Mouse (Mus musculus) left cerebral cortex, postnatal 10 days (tissue): ENCODE results near the gene Cycs. TPM values are rescaled to one million over a fixed set of nuclear protein-coding genes. Genes with fewer than 3 reads are reported as not detected.
"Not testable (repeated sequence)": the region's sequence is repeated elsewhere in the genome, so short reads cannot be mapped to it uniquely, and the experiment has no call there.

Experiments used
- DNase-seq, 2 experiments: peaks; one replicate each; pipeline ENCODE4 v3.0.0; 2021 to 2022; ENCODE audit warnings: low spot score in 2 of 2, mixed read lengths in 1 of 2; ENCODE audit errors: extremely low spot score in 1 of 2
- intact Hi-C: fragments of 180-260 bp; cut with DNase I; formaldehyde crosslinking; loops from one replicate; pipeline ENCODE4 v1.15.1; 2025
- total RNA-seq, 2 experiments: library from RNA; stranded (reverse); gene quantifications; 2 replicates each; pipeline ENCODE4 v1.2.3; 2021

Gene Cycs
- 10 to 100 TPM; 47.9 to 50.5 TPM for total RNA-seq

DNA sequence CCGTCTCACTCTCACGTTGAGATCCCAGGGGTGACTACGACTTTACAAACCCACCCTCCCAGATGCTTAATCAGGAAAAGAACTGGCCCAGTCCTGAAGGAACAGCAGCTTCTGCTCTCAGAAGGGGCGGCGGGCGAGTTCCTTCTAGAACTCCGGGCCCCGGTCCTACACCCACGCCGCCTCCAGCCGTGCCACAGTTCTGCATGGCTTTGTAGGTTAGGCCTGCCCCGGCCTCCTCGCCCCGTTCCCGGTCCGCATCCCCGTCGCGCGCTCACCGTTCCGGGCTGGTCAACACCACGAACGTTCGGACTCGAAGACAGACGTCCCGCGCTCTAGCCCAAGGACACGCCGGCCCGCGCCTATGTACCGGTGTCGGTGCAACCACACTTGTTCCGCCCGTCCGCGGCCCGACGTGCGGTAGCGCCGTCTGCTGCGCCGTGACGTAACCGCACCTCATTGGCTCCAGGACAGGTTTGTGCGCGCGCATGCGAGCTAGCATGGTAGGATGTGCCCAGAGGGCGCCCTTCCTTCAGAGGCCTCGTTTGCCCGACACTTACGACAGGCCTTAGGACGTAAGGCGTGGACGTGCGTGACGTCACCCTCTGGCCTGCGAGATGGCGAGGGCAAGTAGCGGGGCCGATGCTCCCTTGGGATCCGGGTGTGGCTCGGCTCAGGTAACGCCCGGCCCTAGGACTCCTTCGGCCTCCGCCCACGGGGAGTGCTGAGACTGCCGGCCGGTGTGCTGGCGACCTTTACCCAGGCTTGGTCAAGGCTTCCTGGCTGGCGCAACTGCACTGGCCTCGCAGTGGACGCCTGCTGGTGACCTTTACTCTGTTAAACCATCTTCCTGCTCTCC lies at the start of gene Cycs:
Gene Cycs, minus strand, starts transcription at position 398 of the 856 bp plus-strand sequence.
- intact Hi-C loops, result no loop called here
- peak; percentile 99 for DNase-seq

DNA sequence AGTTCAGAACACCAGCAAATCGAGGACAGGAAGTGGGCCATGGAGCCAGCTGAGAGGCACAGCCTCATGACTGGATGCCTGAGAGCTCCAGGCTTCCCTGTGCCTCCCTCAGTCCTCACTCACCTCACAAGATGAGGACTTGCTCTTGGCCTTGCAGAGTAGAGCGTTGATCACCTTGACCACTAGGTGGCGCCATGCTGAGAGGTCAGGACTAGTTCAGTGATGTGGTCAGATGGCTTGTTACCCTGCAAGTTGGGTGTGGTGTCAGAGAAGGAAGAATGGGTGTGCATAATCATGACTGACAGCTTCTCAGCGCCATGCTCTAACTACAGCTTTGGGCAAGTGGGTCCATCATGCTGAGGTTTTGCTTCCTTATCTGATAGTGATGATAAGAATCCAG lies 35.3 kb upstream of the Cycs start:
- intact Hi-C loops, result no loop called here
- DNase-seq, result no peak

DNA sequence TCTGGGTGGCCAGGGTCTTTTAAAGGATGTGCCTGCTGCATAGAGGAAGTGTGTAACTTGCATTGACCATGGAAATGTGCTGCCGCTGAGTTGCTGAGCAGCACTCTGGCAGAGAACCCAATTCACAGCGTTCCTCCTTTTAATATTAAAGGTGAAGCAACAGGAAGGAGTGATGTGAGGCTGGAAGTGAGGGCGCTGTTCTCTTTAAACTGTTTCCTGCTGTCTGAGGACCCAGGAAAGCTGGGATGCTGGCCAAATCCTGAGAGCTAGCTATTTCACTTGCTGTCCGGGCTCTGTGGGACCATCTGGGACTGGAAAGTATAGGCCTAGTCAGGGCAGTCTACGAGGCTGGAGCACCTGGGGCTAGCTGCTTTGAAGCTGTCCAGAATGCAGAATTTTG lies 32.2 kb upstream of the Cycs start:
- intact Hi-C loops, result no loop called here
- peak; percentile 19 to 69 for DNase-seq

DNA sequence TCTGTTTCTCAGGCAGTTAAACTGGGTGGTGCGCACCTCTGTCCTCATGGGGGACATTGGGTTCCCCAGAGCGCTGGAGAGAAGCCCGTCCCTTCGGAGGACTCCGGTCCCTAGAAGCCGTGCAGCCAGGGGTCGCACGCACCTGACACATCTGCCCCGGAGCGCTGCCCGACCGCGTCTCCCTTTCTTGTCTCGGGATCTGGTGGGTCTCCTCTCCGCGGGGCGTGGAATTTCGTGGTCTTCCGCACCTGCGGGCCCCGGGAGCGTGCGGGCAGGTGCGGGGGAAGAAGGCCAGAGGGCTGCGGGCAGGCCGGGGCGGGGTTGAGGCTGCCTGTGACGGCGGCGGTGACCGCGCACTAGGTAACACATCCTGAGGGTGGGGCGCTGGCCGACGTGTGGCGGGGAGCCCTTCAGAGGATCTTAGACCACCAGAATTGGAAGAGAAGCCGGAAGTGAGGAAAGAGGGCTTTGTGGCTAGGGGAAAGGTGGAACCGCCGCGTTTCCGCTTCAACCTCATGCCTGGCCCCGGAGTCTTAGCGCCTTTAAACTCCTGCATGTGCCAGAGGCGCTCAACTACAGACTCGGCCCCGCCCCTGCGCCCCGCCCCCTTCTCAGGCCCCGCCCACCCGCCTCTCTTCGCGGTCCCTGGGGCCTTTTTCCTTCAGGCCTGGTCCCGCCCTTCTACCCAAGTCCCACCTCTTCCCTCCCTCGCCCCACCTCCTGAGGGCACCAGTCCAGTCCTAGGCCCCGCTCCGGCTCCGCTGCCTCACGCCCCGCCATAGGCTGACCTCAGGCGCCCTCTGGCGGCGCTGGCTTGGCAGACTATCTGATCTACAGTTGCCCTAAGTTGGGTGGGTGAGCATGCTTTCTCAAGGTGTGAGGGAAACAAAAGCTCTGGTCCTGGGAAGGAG lies 30.2 kb upstream of the Cycs start, which contains the start of gene 4921507P07Rik:
Gene 4921507P07Rik, minus strand, starts transcription at position 332 of the 911 bp plus-strand sequence.
- peak; percentile 81 to 95 for DNase-seq
- intact Hi-C loops, result no loop called here

DNA sequence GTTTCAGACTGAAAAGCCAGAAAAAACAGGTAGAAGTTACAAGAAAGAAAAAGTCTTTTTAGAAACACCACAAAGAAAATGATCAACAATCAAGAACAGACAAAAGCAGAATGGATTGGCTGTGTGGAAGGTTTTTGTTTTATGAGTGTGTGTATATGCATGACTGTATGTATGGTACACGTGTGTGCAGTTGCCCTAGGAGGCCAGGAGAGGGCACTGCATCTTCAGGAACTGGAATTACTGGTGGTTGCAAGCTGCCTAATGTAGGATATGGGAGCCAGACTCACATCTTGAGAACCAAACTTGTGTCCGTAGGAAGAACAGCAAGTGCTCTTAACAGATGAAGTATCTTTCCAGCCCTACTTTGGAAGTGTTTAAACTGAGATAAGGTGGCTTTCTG lies 28.0 kb upstream of the Cycs start:
- intact Hi-C loops, result no loop called here
- no peak for DNase-seq

DNA sequence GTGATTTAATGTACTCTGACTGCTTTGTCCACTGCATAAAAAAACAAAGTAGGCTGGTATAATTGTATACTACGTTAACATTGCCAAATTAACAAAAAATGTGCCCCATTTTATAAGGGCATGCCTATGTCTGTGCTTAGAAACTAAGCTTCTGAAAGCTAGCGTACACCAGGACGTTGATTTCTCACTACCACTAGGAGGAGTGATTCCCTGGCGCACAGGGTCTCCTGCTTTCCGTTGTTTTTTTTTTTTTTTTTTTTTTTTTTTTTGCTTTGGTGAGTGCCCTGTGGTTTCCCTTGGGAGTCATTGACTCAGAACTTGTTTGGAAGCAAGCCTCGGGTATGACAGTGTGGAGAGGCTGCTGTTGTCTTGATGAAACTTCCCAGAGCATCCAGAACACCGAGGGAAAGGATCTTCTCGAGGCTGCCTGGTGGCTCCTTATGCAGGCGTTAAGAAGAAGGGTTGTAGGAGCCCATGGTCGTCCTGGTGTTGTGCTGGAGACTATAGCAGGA lies 27.1 kb upstream of the Cycs start:
- no peak for DNase-seq
- intact Hi-C loops, result no loop called here

GRCm38 (mm10) chr6:50590234-50590633 lies 23.9 kb upstream of the Cycs start:
- intact Hi-C loops, result no loop called here
- DNase-seq, result no peak

- intact Hi-C loops, result no loop called here
- DNase-seq, result peak in 1 of 2 experiments; percentile 54
These were observed 21.9 kb upstream of the Cycs start for GRCm38 (mm10) chr6:50588251-50588650.

DNA sequence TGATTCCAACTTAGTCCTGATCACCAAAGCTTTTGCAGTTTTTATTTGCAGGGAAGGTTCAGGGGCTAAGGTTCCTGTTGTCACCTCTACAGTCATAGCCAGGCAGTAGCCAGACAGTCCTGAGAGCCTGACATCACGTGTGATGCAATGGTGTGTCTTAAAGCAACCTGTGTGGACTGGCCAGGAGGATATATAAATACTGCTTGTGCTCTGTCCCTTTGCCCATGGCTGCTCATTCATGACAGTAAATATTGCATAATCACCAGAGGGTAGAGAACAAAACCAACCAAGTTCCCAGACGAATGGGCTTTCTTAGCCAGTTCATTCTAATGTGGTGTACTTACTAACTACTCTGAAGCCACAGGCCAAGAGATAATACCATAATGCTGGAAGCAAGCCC lies 21.1 kb upstream of the Cycs start:
- intact Hi-C loops, result no loop called here
- no peak for DNase-seq

DNA sequence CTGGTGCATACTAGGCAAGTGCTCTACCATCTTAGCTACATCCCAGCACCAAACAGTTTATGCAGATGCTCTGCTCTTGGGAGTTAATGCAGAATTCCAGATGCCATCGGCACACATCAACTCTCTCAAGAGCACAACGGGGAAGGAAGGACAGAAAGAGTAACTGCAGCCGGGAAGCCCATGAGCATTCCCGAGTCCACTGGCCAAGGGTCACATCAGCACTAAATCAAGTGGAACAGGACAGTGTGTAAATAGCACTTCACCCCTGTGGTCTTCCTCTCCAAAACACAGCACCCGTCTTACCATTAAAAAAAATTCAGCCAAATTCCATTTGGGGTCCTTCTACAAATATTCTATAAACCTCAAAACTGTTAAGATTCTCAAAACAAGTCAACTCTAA lies 20.0 kb upstream of the Cycs start:
- intact Hi-C loops, result no loop called here

GRCm38 (mm10) chr6:50585733-50586132 lies 19.4 kb upstream of the Cycs start:
- intact Hi-C loops, result no loop called here
- DNase-seq, result no peak

More for the DNA sequence above, 20.0 kb upstream of the Cycs start:
- DNase-seq, result no peak

DNA sequence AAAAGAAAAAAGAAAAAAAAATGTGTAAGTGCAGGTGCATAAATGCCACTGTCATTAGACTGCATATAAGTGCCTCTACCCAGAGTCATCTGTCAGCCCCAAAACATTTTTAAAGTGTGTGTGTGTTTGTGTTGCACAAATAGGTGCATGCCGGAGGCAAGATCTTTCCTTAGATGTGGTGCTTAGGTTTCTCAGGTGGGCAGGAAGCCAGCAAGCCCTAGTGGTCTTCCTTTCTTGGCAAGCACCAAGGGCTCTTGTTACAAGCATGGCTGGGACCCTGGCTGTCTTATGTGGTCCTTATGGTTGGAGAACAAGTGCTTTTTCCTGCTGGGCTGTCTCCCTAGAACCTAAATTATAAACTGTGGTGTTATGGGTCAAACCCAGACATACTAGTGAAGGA lies 5.3 kb upstream of the Cycs start:
- intact Hi-C loops, result no loop called here
- DNase-seq, result no peak

- intact Hi-C loops, result no loop called here
- no peak for DNase-seq
These were observed 588 bp upstream of the Cycs start for GRCm38 (mm10) chr6:50566997-50567255.

DNA sequence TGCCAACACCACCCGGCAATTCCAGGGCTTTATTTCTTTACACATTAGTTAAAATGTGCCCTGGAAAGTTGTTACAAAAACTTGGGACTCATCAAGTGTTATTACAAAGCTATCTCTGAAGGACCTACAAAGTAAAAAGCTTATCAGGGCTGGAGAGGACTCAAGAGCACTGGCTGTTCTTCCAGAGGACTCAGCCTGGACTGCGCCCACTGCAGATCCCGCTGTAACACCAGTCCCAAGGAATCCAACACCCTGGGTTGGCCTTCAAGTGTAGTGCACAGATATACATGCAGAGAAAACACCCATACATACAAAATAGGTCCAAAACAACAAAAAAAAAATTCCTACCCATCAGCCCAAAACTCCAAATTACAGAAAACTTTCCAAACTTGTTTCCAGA lies 2.7 kb downstream of the Cycs start:
- intact Hi-C loops, result no loop called here
- no peak for DNase-seq

GRCm38 (mm10) chr6:50562421-50562820 lies 3.9 kb downstream of the Cycs start:
- DNase-seq, result no peak
- intact Hi-C loops, result no loop called here

GRCm38 (mm10) chr6:50560776-50561175 lies 5.6 kb downstream of the Cycs start:
- intact Hi-C loops, result no loop called here
- no peak for DNase-seq

DNA sequence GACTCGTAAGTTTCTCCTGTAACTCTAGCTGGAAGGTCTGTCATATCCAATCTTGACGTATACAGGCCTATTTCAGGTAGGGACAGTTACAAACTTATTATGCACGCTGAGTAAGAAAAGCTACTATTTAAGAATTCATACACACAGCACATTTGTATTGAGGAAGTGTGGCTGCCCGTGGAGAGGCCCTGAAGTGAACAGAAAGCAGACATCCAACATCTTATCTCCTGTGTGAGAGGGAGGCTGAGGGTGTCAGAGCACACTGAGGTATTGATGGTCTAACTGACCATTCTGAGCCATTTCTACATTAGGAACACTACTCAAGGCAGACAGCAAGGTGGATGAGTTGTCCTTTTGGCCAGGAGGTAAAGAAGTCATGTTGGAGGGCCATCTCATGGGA lies 7.5 kb downstream of the Cycs start:
- DNase-seq, result no peak
- intact Hi-C loops, result no loop called here

GRCm38 (mm10) chr6:50557566-50557965 lies 8.8 kb downstream of the Cycs start:
- intact Hi-C loops, result no loop called here
- DNase-seq, result no peak

GRCm38 (mm10) chr6:50554223-50554622 lies 12.1 kb downstream of the Cycs start:
- intact Hi-C loops, DNase-seq: not testable (repeated sequence)
